Mouse (Mus musculus) E14TG2a.4 (cell line): Measurements from ENCODE around the gene Flt3l.
"Not testable (repeated sequence)": the region's sequence is repeated elsewhere in the genome, so short reads cannot be mapped to it uniquely, and the experiment has no call there.

Experiments used
- H3K27me3 ChIP-seq: 2 replicates; pipeline ENCODE4 v1.6.1; 2014; ENCODE audit warnings: low read length, control low read depth; ENCODE audit not compliant: insufficient read depth
- H3K36me3 ChIP-seq: 2 replicates; pipeline ENCODE4 v1.6.1; 2014; ENCODE audit warnings: low read length, control low read depth; ENCODE audit not compliant: insufficient read depth
- H3K4me1 ChIP-seq: replicated peaks from 2 replicates; pipeline ENCODE4 v1.6.1; 2014; ENCODE audit warnings: low read depth, low read length, control low read depth
- H3K4me3 ChIP-seq: replicated peaks from 2 replicates; pipeline ENCODE4 v1.5.1; 2014; ENCODE audit warnings: mild to moderate bottlenecking, low read length
- H3K9me3 ChIP-seq: 2 replicates; pipeline ENCODE4 v1.6.1; 2014; ENCODE audit warnings: low read length, control low read depth
- CTCF ChIP-seq: conservative IDR thresholded peaks from 2 replicates; pipeline ENCODE4 v1.5.1; 2014; ENCODE audit warnings: low read length
- NANOG ChIP-seq: IDR thresholded peaks from 2 replicates; pipeline ENCODE4 v1.6.1; 2014; ENCODE audit warnings: borderline replicate concordance, low read length, mixed read lengths
- POU5F1 ChIP-seq: IDR thresholded peaks from 2 replicates; pipeline ENCODE4 v1.6.1; 2014; ENCODE audit warnings: low read length, borderline replicate concordance

The Flt3l gene

GRCm38 (mm10) chr7:45176356-45176755 is 40.1 kb upstream of the Flt3l start:
- no peaks in the 10 kb centered on the region for H3K36me3 ChIP-seq
- peak overlapping the region; percentile 81 for H3K4me3 ChIP-seq
- H3K27me3 ChIP-seq, result peaks cover 76% of the 10 kb centered on the region
- peaks cover 65% of the 10 kb centered on the region for H3K4me1 ChIP-seq
- TF ChIP-seq NANOG (no peak), CTCF (no peak), POU5F1 (no peak)
- H3K9me3 ChIP-seq, result no peaks in the 10 kb centered on the region

GRCm38 (mm10) chr7:45175929-45176328 is 39.7 kb upstream of the Flt3l start:
- peak overlapping the region; percentile 81 for H3K4me3 ChIP-seq
- peaks cover 75% of the 10 kb centered on the region for H3K27me3 ChIP-seq
- H3K36me3 ChIP-seq, result no peaks in the 10 kb centered on the region
- no peak for TF ChIP-seq NANOG
- no peak for TF ChIP-seq POU5F1
- TF ChIP-seq CTCF, result no peak
- peaks cover 65% of the 10 kb centered on the region for H3K4me1 ChIP-seq
- no peaks in the 10 kb centered on the region for H3K9me3 ChIP-seq

- Histone ChIP-seq H3K4me1 (peaks cover 65% of the 10 kb centered on the region), H3K9me3 (peaks cover under 1% of the 10 kb centered on the region; the same call in 1 of the 2 replicates), H3K27me3 (peaks cover 75% of the 10 kb centered on the region), H3K4me3 (peak overlapping the region; percentile 81), H3K36me3 (no peaks in the 10 kb centered on the region)
- TF ChIP-seq POU5F1 (no peak), CTCF (no peak), NANOG (no peak)
Measured at GRCm38 (mm10) chr7:45175398-45175797, 39.2 kb upstream of the Flt3l start.

- peaks cover under 1% of the 10 kb centered on the region; the same call in 1 of the 2 replicates for H3K36me3 ChIP-seq
- TF ChIP-seq CTCF, result no peak
- no peak for TF ChIP-seq POU5F1
- no peak for TF ChIP-seq NANOG
Measured at GRCm38 (mm10) chr7:45174567-45175280, 38.5 kb upstream of the Flt3l start.

GRCm38 (mm10) chr7:45173772-45174171 is 37.5 kb upstream of the Flt3l start:
- H3K4me3 ChIP-seq, H3K36me3 ChIP-seq: not testable (repeated sequence)
- H3K4me1 ChIP-seq, result peaks cover 74% of the 10 kb centered on the region
- peaks cover 13% of the 10 kb centered on the region for H3K9me3 ChIP-seq
- peak; percentile 13; the same call in 1 of the 2 replicates for TF ChIP-seq CTCF
- H3K27me3 ChIP-seq, result peaks cover 75% of the 10 kb centered on the region

More at GRCm38 (mm10) chr7:45174567-45175280, 38.5 kb upstream of the Flt3l start:
- Histone ChIP-seq H3K4me1 (peaks cover 68% of the 10 kb centered on the region), H3K9me3 (peaks cover 7% of the 10 kb centered on the region), H3K4me3 (peak overlapping the region; percentile 81), H3K27me3 (peaks cover 75% of the 10 kb centered on the region)

- TF ChIP-seq NANOG (no peak), CTCF (peak; percentile 95)
- Histone ChIP-seq H3K4me1 (peaks cover 75% of the 10 kb centered on the region), H3K36me3 (peaks cover 5% of the 10 kb centered on the region; the same call in 1 of the 2 replicates), H3K9me3 (peaks cover 13% of the 10 kb centered on the region), H3K4me3 (0 out of 2 replicates have a peak overlapping the region, but pooled peaks have one; percentile 59), H3K27me3 (peaks cover 75% of the 10 kb centered on the region)
Measured at GRCm38 (mm10) chr7:45172974-45173373, 36.7 kb upstream of the Flt3l start.

- Histone ChIP-seq H3K27me3 (peaks cover 75% of the 10 kb centered on the region), H3K9me3 (peaks cover 13% of the 10 kb centered on the region), H3K4me3 (no peak overlapping the region), H3K36me3 (peaks cover 5% of the 10 kb centered on the region; the same call in 1 of the 2 replicates), H3K4me1 (peaks cover 81% of the 10 kb centered on the region)
- TF ChIP-seq CTCF, result no peak
- no peak for TF ChIP-seq NANOG
- no peak for TF ChIP-seq POU5F1
Measured at GRCm38 (mm10) chr7:45169495-45169894, 33.3 kb upstream of the Flt3l start.

- Histone ChIP-seq H3K4me3 (peak overlapping the region; percentile 66), H3K4me1 (peaks cover 84% of the 10 kb centered on the region), H3K36me3 (peaks cover 5% of the 10 kb centered on the region; the same call in 1 of the 2 replicates), H3K27me3 (peaks cover 80% of the 10 kb centered on the region), H3K9me3 (peaks cover 13% of the 10 kb centered on the region)
- TF ChIP-seq CTCF (no peak), NANOG (no peak), POU5F1 (no peak)
Measured at GRCm38 (mm10) chr7:45168656-45169055, 32.4 kb upstream of the Flt3l start.
